Mouse (Mus musculus) hematopoietic stem cell, adult 5-6 weeks (primary cell): Measurements from ENCODE around the gene Prkch. TPM values are rescaled to one million over a fixed set of nuclear protein-coding genes. Genes with fewer than 3 reads are reported as not detected.
A peak's percentile ranks its signal among the peaks of the same experiment; 100 is the strongest.

Experiments used
- ATAC-seq, 2 experiments: fragments of 125-278 bp in 1 of 2; replicated peaks in 1 of 2; 2 replicates each; pipeline ENCODE4 v1.8.0; 2016 to 2017; ENCODE audit warnings: inconsistent platforms in 2 of 2, mild to moderate bottlenecking in 2 of 2, moderate number of reproducible peaks in 2 of 2, low read depth in 1 of 2, moderate TSS enrichment in 1 of 2; ENCODE audit not compliant: low FRiP score in 2 of 2, poor library complexity in 2 of 2, severe bottlenecking in 2 of 2, insufficient read depth in 1 of 2, low TSS enrichment in 1 of 2
- total RNA-seq: library from RNA; stranded (forward); fragments of 172-1452, 232-1000 nt; gene quantifications from 2 replicates; pipeline ENCODE4 v1.2.3, GENCODE M21; 2017

The Prkch gene
- total RNA-seq, 1 experiment from 2014 or later: 36.1 TPM

GRCm38 (mm10) chr12:73781425-73782032 is 196.9 kb downstream of the Prkch start:
- ATAC-seq: no peak

- ATAC-seq: no peak
These were observed 202.3 kb downstream of the Prkch start for GRCm38 (mm10) chr12:73786909-73787308.

DNA sequence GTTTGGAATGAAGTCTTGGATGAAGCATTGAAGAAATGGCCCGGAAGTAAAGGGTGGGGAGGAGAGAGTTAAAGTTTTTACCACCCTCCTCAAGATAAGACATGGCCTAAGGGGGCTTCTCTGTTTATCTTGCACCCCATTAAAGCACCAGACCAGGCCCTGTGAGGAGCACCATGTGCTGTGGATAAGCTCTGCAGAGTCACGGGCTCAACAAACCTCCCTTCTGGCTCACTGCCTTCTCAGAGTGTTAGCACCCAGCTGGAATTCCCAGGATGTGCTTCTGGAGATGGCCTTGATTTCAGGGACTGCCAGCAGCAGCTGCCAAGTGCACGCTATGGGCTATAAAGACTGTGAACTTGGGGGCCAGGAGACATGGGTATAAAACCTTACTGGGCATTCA is 204.3 kb downstream of the Prkch start:
- no peak for ATAC-seq

- no peak for ATAC-seq
These were observed 206.0 kb downstream of the Prkch start for GRCm38 (mm10) chr12:73790571-73791108.

DNA sequence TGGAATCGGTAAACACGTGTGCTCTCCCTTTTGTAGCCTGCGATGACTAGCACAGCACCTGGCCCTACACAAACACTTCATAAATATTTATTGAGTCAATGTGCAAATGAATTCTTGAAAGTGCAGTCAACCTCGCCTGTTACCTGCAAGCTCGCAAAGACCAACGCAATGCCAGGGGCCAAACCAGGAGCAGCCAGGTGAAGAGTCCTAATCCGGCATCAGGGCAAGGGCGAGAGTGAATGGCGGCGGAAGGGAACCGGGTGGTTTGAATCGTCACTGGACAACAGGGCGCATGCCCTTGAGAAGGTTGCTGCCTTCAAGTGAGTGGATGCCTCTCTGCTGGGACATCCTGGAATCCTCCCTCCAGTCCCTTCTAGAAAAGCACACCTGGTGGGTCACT is 208.6 kb downstream of the Prkch start:
- no peak for ATAC-seq

- ATAC-seq: no peak
These were observed 209.1 kb downstream of the Prkch start for GRCm38 (mm10) chr12:73793744-73794143.

GRCm38 (mm10) chr12:73794151-73794883 is 209.7 kb downstream of the Prkch start:
- ATAC-seq: peak; percentile 44 to 53; a peak in 2 of 4 replicates

DNA sequence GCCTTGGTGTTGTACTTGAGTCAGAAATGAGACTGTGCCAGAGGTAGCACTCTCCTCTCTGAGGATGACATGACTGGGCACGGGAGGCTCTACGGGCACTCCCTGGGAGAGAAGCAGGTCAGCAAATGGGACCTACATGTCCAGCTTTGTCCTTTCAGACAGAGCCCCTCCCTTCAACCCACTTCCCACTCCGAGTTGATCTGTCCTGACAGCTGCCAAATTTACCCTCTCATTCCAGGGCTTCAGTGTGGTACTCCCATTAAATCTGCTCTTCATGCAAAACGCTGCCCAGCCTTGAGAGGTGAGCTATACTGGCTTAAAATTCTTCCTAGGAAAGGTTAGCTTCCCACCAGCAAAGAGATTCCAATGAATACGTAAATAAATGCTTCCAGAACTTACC is 215.1 kb downstream of the Prkch start:
- no peak for ATAC-seq

DNA sequence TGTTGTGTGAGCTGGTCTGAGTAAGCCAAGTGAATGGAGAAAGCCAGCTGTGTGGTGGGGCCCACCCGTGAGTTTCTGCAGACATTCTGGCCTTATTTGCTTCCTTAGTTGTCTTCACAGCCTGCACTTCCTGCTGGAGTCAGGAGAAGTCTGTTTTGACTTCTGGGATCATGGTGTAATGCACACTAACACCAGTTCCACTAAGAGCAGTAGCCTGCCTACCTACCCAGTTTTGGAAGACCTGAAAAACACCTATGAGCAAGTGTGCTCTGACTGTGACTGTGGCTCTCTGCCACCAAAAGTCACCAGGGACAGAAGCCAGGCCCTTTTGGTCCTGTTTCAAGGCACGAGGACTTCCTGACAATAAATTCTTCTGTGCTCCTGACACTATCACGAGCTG is 216.3 kb downstream of the Prkch start:
- ATAC-seq: peak in 1 of 2 experiments; percentile 36; a peak in 1 of 4 replicates

DNA sequence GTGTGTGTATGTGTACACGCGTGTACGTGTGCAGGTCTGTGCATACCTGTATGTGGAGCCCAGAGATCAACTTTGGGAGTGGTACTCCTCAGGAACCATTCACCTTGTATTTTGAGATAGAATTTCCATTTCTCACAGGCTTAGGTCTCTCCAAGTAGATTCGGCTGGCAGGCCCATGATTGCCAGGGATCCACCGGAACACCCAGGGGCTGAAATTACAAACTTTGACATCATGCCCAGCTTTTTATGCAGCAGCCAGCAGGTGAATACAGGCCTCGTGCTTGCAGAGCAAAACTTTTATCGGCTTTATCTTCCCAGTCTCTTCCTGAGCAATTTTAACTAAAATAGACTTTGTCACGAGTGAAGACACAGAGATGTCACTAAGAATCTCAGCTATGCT is 217.2 kb downstream of the Prkch start:
- no peak for ATAC-seq

DNA sequence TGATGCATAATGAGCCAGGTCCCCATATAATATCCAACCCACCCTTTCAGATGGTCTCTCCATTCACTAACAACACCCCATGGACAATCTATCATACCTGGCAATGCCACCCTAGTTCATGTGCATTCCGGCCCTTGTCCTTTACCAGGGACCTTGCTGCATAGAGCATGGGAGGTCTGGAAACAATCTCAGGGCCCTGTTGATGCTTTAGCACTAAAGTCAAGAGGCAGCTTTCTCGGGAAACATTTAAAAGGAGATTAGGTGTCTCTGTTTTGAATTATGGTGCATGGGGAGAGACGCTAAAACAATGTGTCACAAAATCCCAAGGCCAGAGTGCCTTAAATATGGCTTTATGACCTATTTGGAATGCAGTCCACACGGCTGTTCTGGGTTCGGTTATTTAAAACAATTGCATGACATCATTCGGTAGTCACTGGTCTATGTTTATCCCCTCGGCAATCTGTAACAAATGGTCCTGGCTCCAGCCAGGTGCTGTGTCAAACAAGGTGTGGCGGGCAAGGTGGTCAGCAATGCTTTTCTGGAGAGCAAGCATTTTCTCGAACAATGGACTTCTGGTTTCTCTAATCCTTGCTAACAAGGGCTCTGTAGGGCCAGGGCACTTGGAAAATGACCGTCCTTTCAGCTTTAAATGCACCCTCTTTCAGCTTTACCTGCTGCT is 217.9 kb downstream of the Prkch start:
- ATAC-seq: no peak

- no peak for ATAC-seq
These were observed 219.3 kb downstream of the Prkch start for GRCm38 (mm10) chr12:73803946-73804345.

DNA sequence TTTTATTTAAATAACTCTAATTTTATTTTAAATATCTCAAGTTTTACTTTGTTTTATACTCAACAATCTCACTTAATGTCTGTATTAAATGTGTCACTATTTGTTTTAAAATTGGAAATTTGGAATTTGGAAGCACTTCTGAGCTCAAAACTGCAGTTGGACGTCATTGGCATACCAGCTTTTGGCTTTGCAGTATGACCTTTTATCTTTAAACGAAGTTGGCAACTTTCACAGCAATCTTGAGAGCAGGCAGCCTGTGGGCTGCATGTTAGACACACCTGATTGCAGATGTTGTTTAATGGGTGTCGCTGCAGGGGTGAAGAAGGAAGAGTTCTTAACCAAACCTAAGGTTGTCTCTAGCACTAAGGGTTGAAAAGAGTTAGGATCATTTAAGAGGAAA is 220.9 kb downstream of the Prkch start:
- no peak for ATAC-seq

GRCm38 (mm10) chr12:73806003-73806402 is 221.4 kb downstream of the Prkch start:
- no peak for ATAC-seq

GRCm38 (mm10) chr12:73807228-73807627 is 222.6 kb downstream of the Prkch start:
- no peak for ATAC-seq

- no peak for ATAC-seq
These were observed 225.6 kb downstream of the Prkch start for GRCm38 (mm10) chr12:73810041-73810795.

DNA sequence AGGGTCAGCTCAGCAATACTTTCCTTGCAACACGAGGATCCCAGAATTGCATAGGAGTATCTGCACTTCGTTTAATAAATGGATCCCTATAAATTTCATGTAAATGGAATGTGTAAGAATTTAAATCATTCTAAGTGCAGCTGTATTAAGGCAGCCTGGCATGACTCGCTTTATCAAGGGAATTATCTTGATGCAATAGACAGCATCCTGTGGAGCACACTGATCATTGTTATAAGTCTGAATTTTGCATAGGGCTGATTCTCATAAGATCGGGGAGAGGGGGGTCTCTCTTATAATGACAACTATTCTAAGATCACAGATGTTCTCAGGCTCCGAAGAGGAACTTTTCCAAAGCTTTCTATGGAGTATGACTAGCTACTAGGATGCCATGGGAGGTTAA is 226.3 kb downstream of the Prkch start:
- no peak for ATAC-seq

GRCm38 (mm10) chr12:73812198-73812597 is 227.6 kb downstream of the Prkch start:
- ATAC-seq: no peak
